Mouse (Mus musculus): Measurements from ENCODE around the gene Pole2. TPM values are rescaled to one million over a fixed set of nuclear protein-coding genes. Genes with fewer than 3 reads are reported as not detected.

Gene Pole2
- polyA plus RNA-seq, 1 experiment: 2.9 TPM

DNA sequence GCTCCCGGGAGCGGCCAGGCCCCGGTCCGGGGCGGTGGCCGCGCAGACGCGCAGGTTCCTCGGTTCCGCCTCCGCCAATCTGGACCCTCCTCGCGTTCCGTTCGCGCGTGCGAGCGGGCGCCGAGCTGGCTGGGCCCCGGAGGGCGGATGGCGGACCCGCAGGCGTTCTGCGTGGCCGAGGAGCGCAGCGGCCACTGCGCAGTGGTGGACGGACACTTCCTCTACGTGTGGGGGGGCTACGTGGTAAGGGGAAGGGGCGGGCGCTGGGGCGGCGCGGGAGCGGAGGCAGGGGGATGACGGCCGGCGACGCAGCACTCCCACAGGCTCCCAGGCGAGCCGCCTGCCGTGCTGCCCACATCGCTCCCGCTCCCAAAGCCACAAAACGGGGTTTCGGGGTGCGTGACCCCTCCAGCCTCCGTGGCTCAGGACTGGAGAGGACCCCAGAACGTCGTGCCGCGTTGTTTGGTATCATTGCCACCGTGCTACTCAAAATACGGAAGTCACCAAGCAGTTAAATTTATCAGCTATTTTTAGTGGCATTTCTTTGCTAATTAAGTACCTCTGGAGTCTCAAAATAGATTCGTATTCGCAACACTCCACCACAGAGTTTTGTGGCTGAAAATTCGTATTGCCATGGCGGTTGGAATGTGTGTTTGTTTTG lies 13.9 kb upstream of the Pole2 start:
- no peak for TF ChIP-seq TAL1 (IDR thresholded peaks at IDR 0.05; ENCODE audit: low read length)
- TF ChIP-seq GATA1 (IDR thresholded peaks at IDR 0.05; ENCODE audit: low read length): no peak
- Histone ChIP-seq H3K36me3 (ENCODE audit: control insufficient read depth) (no peaks in the 10 kb centered on the region), H3K4me3 (replicated peaks) (peak overlapping the region; percentile 72)

DNA sequence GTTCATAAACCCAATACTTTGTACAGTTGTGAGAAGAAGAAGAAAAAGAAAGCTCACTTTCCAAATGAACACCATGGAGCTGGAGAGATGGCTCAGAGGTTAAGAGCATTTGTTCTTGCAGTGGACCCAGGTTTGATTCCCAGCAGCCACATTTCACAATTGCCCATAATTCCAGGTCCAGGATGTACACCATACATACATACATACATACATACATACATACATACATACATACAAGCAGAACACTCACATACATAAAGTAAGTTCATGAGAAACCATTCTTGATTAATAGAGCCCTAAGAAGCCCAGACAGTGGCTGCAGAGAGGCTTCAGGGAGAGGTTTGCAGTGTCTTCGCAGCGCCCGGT lies 13.4 kb upstream of the Pole2 start:
- no peak for TF ChIP-seq TAL1 (IDR thresholded peaks at IDR 0.05; ENCODE audit: low read length)
- TF ChIP-seq GATA1 (IDR thresholded peaks at IDR 0.05; ENCODE audit: low read length): no peak
- Histone ChIP-seq H3K4me3 (replicated peaks) (peak overlapping the region; percentile 72), H3K36me3 (ENCODE audit: control insufficient read depth) (no peaks in the 10 kb centered on the region), H3K9me3 (ENCODE audit: control insufficient read depth, low read length) (no peaks in the 10 kb centered on the region), H3K27me3 (ENCODE audit: control insufficient read depth) (peaks cover 32% of the 10 kb centered on the region), H3K4me1 (ENCODE audit: control insufficient read depth) (peaks cover 16% of the 10 kb centered on the region)

More for the DNA sequence above, 13.9 kb upstream of the Pole2 start:
- peaks cover 16% of the 10 kb centered on the region for H3K4me1 ChIP-seq (ENCODE audit: control insufficient read depth)
- no peaks in the 10 kb centered on the region for H3K9me3 ChIP-seq (ENCODE audit: control insufficient read depth, low read length)
- peaks cover 32% of the 10 kb centered on the region for H3K27me3 ChIP-seq (ENCODE audit: control insufficient read depth)

DNA sequence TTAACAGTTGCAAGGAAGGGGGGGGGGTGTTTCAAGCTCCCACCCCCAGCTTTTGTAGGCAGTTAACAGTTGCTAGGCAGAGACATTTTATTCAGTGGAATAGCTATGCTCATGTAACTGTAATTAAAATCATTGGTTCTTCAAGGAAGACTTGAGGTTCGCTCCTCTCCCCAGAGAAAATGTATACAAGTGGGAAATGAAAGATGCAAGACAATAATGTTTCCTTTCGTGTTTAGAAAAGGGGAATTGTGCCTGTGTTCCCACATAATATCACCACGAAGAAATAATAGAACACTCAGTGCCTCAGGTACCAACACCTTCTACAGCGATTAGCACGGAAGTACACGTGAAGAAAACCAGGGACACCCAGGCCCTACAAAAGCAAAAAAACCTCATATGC lies 12.9 kb upstream of the Pole2 start, which contains the start of gene Klhdc1:
Gene Klhdc1, plus strand, starts transcription at position 301 of the 400 bp plus-strand sequence.
- Histone ChIP-seq H3K36me3 (ENCODE audit: control insufficient read depth) (no peaks in the 10 kb centered on the region), H3K27me3 (ENCODE audit: control insufficient read depth) (peaks cover 32% of the 10 kb centered on the region), H3K4me1 (ENCODE audit: control insufficient read depth) (peaks cover 16% of the 10 kb centered on the region), H3K4me3 (replicated peaks) (peak within 1 kb of the TSS; percentile 72), H3K9me3 (ENCODE audit: control insufficient read depth, low read length) (no peaks in the 10 kb centered on the region)
- TF ChIP-seq TAL1 (IDR thresholded peaks at IDR 0.05; ENCODE audit: low read length): no peak
- no peak for TF ChIP-seq GATA1 (IDR thresholded peaks at IDR 0.05; ENCODE audit: low read length)

DNA sequence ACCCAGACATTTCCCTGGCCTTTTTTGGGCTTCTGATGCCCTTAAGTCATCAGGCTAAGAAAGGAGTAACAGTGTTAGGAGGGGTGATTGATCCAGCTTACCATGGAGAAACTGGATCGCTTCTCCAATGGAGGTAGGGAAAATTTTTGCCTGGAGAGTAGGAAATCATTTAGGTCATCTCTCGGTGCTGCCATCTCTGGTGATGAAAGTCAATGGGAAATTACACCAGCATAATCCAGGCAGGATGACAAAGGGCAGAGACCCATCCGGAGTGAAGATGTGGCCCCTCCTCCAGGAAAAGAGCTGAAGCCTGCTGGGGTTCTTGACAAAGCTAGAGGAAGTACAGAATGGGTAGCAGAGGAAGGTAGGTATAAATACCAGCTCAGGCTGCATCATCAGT lies 10.3 kb upstream of the Pole2 start:
- Histone ChIP-seq H3K4me1 (ENCODE audit: control insufficient read depth) (peaks cover 18% of the 10 kb centered on the region), H3K27me3 (ENCODE audit: control insufficient read depth) (peaks cover 32% of the 10 kb centered on the region), H3K4me3 (replicated peaks) (no peak overlapping the region), H3K9me3 (ENCODE audit: control insufficient read depth, low read length) (no peaks in the 10 kb centered on the region), H3K36me3 (ENCODE audit: control insufficient read depth) (no peaks in the 10 kb centered on the region)
- TF ChIP-seq GATA1 (IDR thresholded peaks at IDR 0.05; ENCODE audit: low read length) (no peak), TAL1 (IDR thresholded peaks at IDR 0.05; ENCODE audit: low read length) (no peak)

DNA sequence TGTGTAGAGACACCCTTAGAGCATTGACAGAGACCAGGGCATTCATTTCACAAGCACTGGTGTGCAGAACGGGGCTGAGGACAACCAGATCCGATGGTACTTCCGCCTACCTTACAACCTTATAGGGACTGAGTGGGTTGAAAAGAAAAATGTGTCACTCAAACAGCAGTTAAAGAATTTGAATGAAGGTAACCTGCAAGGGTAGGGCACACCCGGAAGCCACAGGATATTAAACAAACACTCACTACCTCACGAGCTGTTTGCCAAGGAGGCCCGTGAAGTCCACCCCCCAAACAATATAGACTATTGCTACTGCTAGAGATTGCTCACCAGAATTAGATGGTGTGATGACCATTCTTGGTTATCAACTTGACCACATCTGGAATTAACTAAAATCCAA lies 7.8 kb upstream of the Pole2 start:
- no peak overlapping the region for H3K4me3 ChIP-seq (replicated peaks)

DNA sequence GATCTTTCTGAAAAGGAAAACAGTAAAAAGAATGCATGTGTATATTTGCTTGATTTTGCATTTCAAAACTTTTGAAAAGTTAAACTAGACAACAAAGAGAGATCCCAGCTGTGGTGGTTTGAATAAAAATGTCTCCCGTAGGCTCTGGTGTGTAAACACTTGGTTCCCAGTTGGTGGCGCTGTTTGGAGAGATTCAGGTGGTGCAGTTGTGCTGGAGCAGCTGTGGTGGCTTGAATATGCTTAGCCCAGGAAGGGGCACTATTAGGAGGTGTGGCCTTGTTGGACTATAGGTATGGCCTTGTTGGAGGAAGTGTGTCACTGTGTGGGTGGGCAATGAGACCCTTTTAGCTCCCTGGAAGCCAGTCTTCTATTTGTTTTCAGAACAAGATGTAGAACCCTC lies 1.3 kb upstream of the Pole2 start:
- H3K4me3 ChIP-seq (replicated peaks): no peak overlapping the region
- H3K36me3 ChIP-seq (ENCODE audit: control insufficient read depth): peaks cover 21% of the 10 kb centered on the region
- H3K27me3 ChIP-seq (ENCODE audit: control insufficient read depth): no peaks in the 10 kb centered on the region
- no peaks in the 10 kb centered on the region for H3K9me3 ChIP-seq (ENCODE audit: control insufficient read depth, low read length)
- H3K4me1 ChIP-seq (ENCODE audit: control insufficient read depth): peaks cover 39% of the 10 kb centered on the region
- no peak for TF ChIP-seq GATA1 (IDR thresholded peaks at IDR 0.05; ENCODE audit: low read length)
- TF ChIP-seq TAL1 (IDR thresholded peaks at IDR 0.05; ENCODE audit: low read length): no peak

More for the DNA sequence above, 7.8 kb upstream of the Pole2 start:
- peaks cover 4% of the 10 kb centered on the region for H3K4me1 ChIP-seq (ENCODE audit: control insufficient read depth)
- H3K36me3 ChIP-seq (ENCODE audit: control insufficient read depth): no peaks in the 10 kb centered on the region
- H3K27me3 ChIP-seq (ENCODE audit: control insufficient read depth): peaks cover 15% of the 10 kb centered on the region
- TF ChIP-seq TAL1 (IDR thresholded peaks at IDR 0.05; ENCODE audit: low read length) (no peak), GATA1 (IDR thresholded peaks at IDR 0.05; ENCODE audit: low read length) (no peak)
- H3K9me3 ChIP-seq (ENCODE audit: control insufficient read depth, low read length): no peaks in the 10 kb centered on the region

DNA sequence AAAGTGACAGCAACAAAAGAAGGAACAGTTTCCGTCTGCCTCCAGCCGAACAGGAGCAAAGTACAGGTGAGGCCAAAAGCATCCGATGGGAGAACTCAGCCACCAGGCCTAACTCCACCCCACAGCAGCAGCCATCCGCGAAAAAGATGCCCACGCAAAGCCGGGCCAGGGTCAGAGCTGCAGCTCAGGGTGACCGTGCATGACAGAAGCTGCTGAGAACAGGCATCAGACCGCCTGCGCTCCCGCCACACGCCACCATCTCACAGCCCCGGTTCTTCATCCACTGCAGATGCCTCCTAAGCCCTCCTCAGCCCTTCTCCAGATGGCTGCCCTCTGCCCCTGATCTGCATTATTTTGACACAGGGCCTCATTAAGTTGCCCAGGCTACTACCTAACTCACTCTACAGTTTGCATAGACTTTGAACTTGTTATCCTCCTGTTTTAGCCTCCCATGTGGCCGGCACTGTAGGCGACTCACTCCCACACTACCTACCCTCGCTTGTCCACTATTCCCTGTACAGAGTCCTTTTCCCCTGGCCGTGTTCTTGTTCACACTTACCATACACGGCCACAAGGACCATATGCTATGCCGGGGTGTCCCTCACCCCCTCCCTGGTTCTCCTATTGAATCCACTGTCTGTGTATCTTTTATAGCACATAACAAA lies 7.2 kb downstream of the Pole2 start:
- Histone ChIP-seq H3K9me3 (ENCODE audit: control insufficient read depth, low read length) (no peaks in the 10 kb centered on the region), H3K4me1 (ENCODE audit: control insufficient read depth) (peaks cover 6% of the 10 kb centered on the region), H3K36me3 (ENCODE audit: control insufficient read depth) (peaks cover 95% of the 10 kb centered on the region), H3K4me3 (replicated peaks) (no peak overlapping the region), H3K27me3 (ENCODE audit: control insufficient read depth) (no peaks in the 10 kb centered on the region)
- no peak for TF ChIP-seq TAL1 (IDR thresholded peaks at IDR 0.05; ENCODE audit: low read length)

DNA sequence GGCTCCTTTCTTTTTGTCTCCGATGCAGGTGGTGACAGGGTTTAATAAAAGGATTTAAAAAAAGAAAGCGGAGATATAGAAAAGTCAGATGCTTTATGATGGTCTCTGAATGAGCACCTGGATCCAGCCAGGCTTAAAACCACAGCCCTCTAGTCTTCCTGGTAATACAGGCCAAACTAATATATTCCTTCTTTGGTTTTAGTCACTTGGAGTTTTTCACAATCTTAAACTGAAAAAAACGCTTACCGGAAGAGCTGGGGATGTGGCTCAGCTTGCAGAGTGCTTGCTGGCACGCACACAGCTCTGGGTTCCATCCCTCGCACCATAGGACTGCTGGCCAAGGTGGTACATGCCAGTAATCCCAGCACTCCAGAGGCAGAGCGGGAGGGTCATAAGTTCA lies 11.4 kb downstream of the Pole2 start:
- peaks cover 95% of the 10 kb centered on the region for H3K36me3 ChIP-seq (ENCODE audit: control insufficient read depth)
- TF ChIP-seq GATA1 (IDR thresholded peaks at IDR 0.05; ENCODE audit: low read length) (no peak), TAL1 (IDR thresholded peaks at IDR 0.05; ENCODE audit: low read length) (no peak)
- H3K9me3 ChIP-seq (ENCODE audit: control insufficient read depth, low read length): no peaks in the 10 kb centered on the region
- H3K4me3 ChIP-seq (replicated peaks): no peak overlapping the region
- no peaks in the 10 kb centered on the region for H3K27me3 ChIP-seq (ENCODE audit: control insufficient read depth)
- H3K4me1 ChIP-seq (ENCODE audit: control insufficient read depth): no peaks in the 10 kb centered on the region; the same call in 1 of the 2 replicates

DNA sequence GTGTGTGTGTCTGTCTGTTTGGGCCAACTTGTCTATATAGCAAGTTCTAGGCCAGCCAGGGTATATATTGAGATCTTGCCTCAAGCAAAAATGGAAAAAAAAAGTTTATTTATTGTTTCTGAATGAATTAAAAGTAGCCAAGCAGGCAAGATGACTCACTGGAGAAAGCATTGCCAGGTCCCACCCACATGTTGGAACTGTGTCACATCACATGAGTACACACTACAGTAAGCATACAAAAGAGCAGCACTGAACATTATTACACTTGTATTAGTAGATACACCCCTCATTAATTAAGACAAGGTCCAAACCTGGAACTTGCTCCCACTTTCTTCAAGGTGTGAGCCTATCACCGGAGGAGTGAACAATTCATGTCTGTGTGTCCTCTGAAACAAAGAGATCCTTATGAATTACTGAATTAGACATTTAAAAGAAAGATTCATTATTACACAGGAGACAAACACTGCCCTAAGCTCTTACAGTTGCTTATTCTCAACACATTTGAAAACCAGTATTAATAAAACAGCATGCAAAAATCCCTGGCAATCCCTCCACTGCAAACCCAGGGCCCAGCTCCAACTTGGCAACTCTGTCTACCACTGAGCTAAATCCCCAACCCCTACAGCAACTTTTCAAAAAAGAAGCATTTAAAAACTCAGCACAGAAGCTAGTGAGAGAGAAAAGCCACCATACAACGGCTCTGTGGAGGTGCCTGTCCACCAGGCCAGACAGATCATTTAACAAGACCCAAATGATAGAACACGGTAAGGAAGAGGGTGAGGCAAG lies 12.8 kb downstream of the Pole2 start:
- no peaks in the 10 kb centered on the region for H3K9me3 ChIP-seq (ENCODE audit: control insufficient read depth, low read length)
- no peaks in the 10 kb centered on the region for H3K4me1 ChIP-seq (ENCODE audit: control insufficient read depth)
- TF ChIP-seq TAL1 (IDR thresholded peaks at IDR 0.05; ENCODE audit: low read length): no peak
- no peak for TF ChIP-seq GATA1 (IDR thresholded peaks at IDR 0.05; ENCODE audit: low read length)
- H3K27me3 ChIP-seq (ENCODE audit: control insufficient read depth): no peaks in the 10 kb centered on the region
- H3K4me3 ChIP-seq (replicated peaks): no peak overlapping the region
- H3K36me3 ChIP-seq (ENCODE audit: control insufficient read depth): peaks cover 97% of the 10 kb centered on the region

All from erythroblast, embryonic 14.5 days (primary cell).